Mouse (Mus musculus) spleen, postnatal 14 days (tissue): ENCODE data around the gene Adipor2.

ENCODE experiments used
- DNase-seq, 2 experiments: peaks; one replicate each; pipeline ENCODE4 v3.0.0; 2021 to 2022; ENCODE audit warnings: low spot score in 2 of 2

The Adipor2 gene

GRCm38 (mm10) chr6:119420357-119420756 lies 2.9 kb upstream of the Adipor2 start:
- no peak for DNase-seq

- no peak for DNase-seq
Measured at GRCm38 (mm10) chr6:119419412-119419811, 1.9 kb upstream of the Adipor2 start.

GRCm38 (mm10) chr6:119418392-119419251 lies 1.1 kb upstream of the Adipor2 start:
- no peak for DNase-seq

GRCm38 (mm10) chr6:119417821-119418220 lies 317 bp upstream of the Adipor2 start:
- DNase-seq, result no peak

- no peak for DNase-seq
Measured at GRCm38 (mm10) chr6:119416643-119417042, 861 bp downstream of the Adipor2 start.

- DNase-seq, result no peak
Measured at GRCm38 (mm10) chr6:119414262-119415043, 3.1 kb downstream of the Adipor2 start.

GRCm38 (mm10) chr6:119412588-119412987 lies 4.9 kb downstream of the Adipor2 start:
- DNase-seq, result no peak

- DNase-seq, result no peak
Measured at GRCm38 (mm10) chr6:119411511-119411910, 6.0 kb downstream of the Adipor2 start.

- no peak for DNase-seq
Measured at GRCm38 (mm10) chr6:119409766-119410165, 7.7 kb downstream of the Adipor2 start.

- no peak for DNase-seq
Measured at GRCm38 (mm10) chr6:119408582-119408981, 8.9 kb downstream of the Adipor2 start.

GRCm38 (mm10) chr6:119407818-119408217 lies 9.7 kb downstream of the Adipor2 start:
- DNase-seq, result no peak

- no peak for DNase-seq
Measured at GRCm38 (mm10) chr6:119406528-119406927, 11.0 kb downstream of the Adipor2 start.

- no peak for DNase-seq
Measured at GRCm38 (mm10) chr6:119405310-119405709, 12.2 kb downstream of the Adipor2 start.

GRCm38 (mm10) chr6:119404854-119405253 lies 12.7 kb downstream of the Adipor2 start:
- no peak for DNase-seq

GRCm38 (mm10) chr6:119402976-119403375 lies 14.5 kb downstream of the Adipor2 start:
- DNase-seq, result no peak

GRCm38 (mm10) chr6:119401545-119402304 lies 15.8 kb downstream of the Adipor2 start:
- DNase-seq, result no peak

- DNase-seq, result no peak
Measured at GRCm38 (mm10) chr6:119400649-119401048, 16.9 kb downstream of the Adipor2 start.

GRCm38 (mm10) chr6:119399371-119399770 lies 18.1 kb downstream of the Adipor2 start:
- no peak for DNase-seq

- DNase-seq, result peak; percentile 21 to 34
Measured at GRCm38 (mm10) chr6:119396309-119396634, 21.2 kb downstream of the Adipor2 start.

GRCm38 (mm10) chr6:119395421-119396308 lies 21.8 kb downstream of the Adipor2 start:
- DNase-seq, result peak in 1 of 2 experiments; percentile 18

- DNase-seq, result no peak
Measured at GRCm38 (mm10) chr6:119392836-119393235, 24.7 kb downstream of the Adipor2 start.
